Mouse (Mus musculus) lung, postnatal 0 days (tissue): ENCODE results near the gene Fnip2. TPM values are rescaled to one million over a fixed set of nuclear protein-coding genes. Genes with fewer than 3 reads are reported as not detected.

Experiments
- ATAC-seq: fragments of 200-750 bp; cut with Nextera tagmentation; 2 replicates; pipeline ENCODE4 v1.8.0; 2017; ENCODE audit warnings: moderate library complexity
- DNase-seq: peaks from one replicate; pipeline ENCODE4 v3.0.0-alpha.2; 2016; ENCODE audit warnings: low spot score
- H3K27ac ChIP-seq: fragments of 300-500 bp; sonication (generic); 2 replicates; pipeline ENCODE4 v1.5.1; 2014; ENCODE audit warnings: antibody characterized with exemption, mild to moderate bottlenecking, low read length, mixed read lengths
- H3K27me3 ChIP-seq: fragments of 300-500 bp; sonication (generic); replicated peaks from 2 replicates; pipeline ENCODE4 v1.6.1; 2014; ENCODE audit warnings: low read length, mixed read lengths; ENCODE audit not compliant: insufficient read depth
- H3K36me3 ChIP-seq: fragments of 300-500 bp; sonication (generic); 2 replicates; pipeline ENCODE4 v1.6.1; 2014; ENCODE audit warnings: low read length, mixed read lengths; ENCODE audit not compliant: insufficient read depth
- H3K4me1 ChIP-seq: fragments of 300-500 bp; sonication (generic); 2 replicates; pipeline ENCODE4 v1.6.1; 2014; ENCODE audit warnings: antibody characterized with exemption, low read depth, low read length, mixed read lengths; ENCODE audit not compliant: insufficient read depth
- H3K4me2 ChIP-seq: fragments of 300-500 bp; sonication (generic); replicated peaks from 2 replicates; pipeline ENCODE4 v1.6.1; 2014; ENCODE audit warnings: low read depth, mild to moderate bottlenecking, low read length, moderate library complexity, mixed read lengths
- H3K4me3 ChIP-seq: fragments of 300-500 bp; sonication (generic); 2 replicates; pipeline ENCODE4 v1.5.1; 2014; ENCODE audit warnings: low read depth, low read length
- H3K9ac ChIP-seq: fragments of 300-500 bp; sonication (generic); replicated peaks from 2 replicates; pipeline ENCODE4 v1.6.1; 2014; ENCODE audit warnings: low read depth, mild to moderate bottlenecking
- H3K9me3 ChIP-seq: fragments of 300-500 bp; sonication (generic); 2 replicates; pipeline ENCODE4 v1.6.1; 2016; ENCODE audit warnings: low read length, mixed read lengths
- CTCF ChIP-seq: IDR thresholded peaks from 2 replicates; pipeline ENCODE4 v1.5.1; 2016; ENCODE audit warnings: antibody characterized with exemption, mild to moderate bottlenecking
- EP300 ChIP-seq: IDR thresholded peaks from 2 replicates; pipeline ENCODE4 v1.6.1; 2016; ENCODE audit warnings: antibody characterized with exemption, mild to moderate bottlenecking, control low read depth
- WGBS: fragments of 180-500 bp; shearing (Covaris S2); extraction: QIAGEN DNeasy Blood & Tissue Kit; methylation state at CpG from one replicate; pipeline ENCODE4 v1.1.7; 2014; 5-methylcytosine and 5-hydroxymethylcytosine counted together
- polyA plus RNA-seq: library from polyadenylated mRNA; unstranded; fragments of >200 nt; fragmentation: Nextera tagmentation; extraction: Ambion mirVana; gene quantifications from 2 replicates; pipeline ENCODE4 v1.2.1, GENCODE M21; 2015

The Fnip2 gene
- polyA plus RNA-seq, 1 experiment from 2014 or later: 3.5 TPM

- peak overlapping the region; percentile 17; the same call in 1 of the 2 replicates for H3K27ac ChIP-seq
- H3K9me3 ChIP-seq: no peaks in the 10 kb centered on the region
- DNase-seq (no peak), ATAC-seq (no peak)
- peaks cover 7% of the 10 kb centered on the region; the same call in 1 of the 2 replicates for H3K36me3 ChIP-seq
- H3K4me2 ChIP-seq: no peak overlapping the region
- no peak overlapping the region for H3K9ac ChIP-seq
- H3K27me3 ChIP-seq: no peaks in the 10 kb centered on the region
- no peaks in the 10 kb centered on the region for H3K4me1 ChIP-seq
- WGBS: 62% methylated on average over 8 of the region's 8 CpGs
- no peak for TF ChIP-seq EP300
- TF ChIP-seq CTCF: no peak
- no peak overlapping the region for H3K4me3 ChIP-seq
Measured at GRCm38 (mm10) chr3:79494028-79494427, 73.6 kb downstream of the Fnip2 start.

GRCm38 (mm10) chr3:79493064-79493463 is 74.5 kb downstream of the Fnip2 start:
- ATAC-seq (peak; percentile 75), DNase-seq (peak; percentile 85)
- Histone ChIP-seq H3K36me3 (peaks cover 16% of the 10 kb centered on the region), H3K4me3 (no peak overlapping the region), H3K4me1 (no peaks in the 10 kb centered on the region), H3K27me3 (no peaks in the 10 kb centered on the region), H3K27ac (no peak overlapping the region), H3K9ac (no peak overlapping the region), H3K4me2 (no peak overlapping the region), H3K9me3 (no peaks in the 10 kb centered on the region)
- TF ChIP-seq EP300: peak; percentile 71
- peak; percentile 14; the same call in 1 of the 2 replicates for TF ChIP-seq CTCF
- WGBS: 66% methylated on average over 10 of the region's 10 CpGs

GRCm38 (mm10) chr3:79491614-79492013 is 76.0 kb downstream of the Fnip2 start:
- Histone ChIP-seq H3K27ac (no peak overlapping the region), H3K9me3 (no peaks in the 10 kb centered on the region), H3K4me3 (no peak overlapping the region), H3K4me1 (no peaks in the 10 kb centered on the region), H3K4me2 (no peak overlapping the region), H3K36me3 (peaks cover 25% of the 10 kb centered on the region), H3K27me3 (no peaks in the 10 kb centered on the region), H3K9ac (no peak overlapping the region)
- ATAC-seq (peak; percentile 22; the same call in 1 of the 2 replicates), DNase-seq (peak; percentile 50)
- WGBS: 39% methylated on average over 3 of the region's 3 CpGs
- TF ChIP-seq EP300 (no peak), CTCF (no peak)

GRCm38 (mm10) chr3:79490102-79490501 is 77.5 kb downstream of the Fnip2 start:
- Histone ChIP-seq H3K27ac (no peak overlapping the region), H3K4me2 (no peak overlapping the region), H3K9me3 (no peaks in the 10 kb centered on the region), H3K4me1 (no peaks in the 10 kb centered on the region), H3K4me3 (no peak overlapping the region), H3K9ac (no peak overlapping the region), H3K36me3 (peaks cover 25% of the 10 kb centered on the region), H3K27me3 (no peaks in the 10 kb centered on the region)
- TF ChIP-seq EP300 (no peak), CTCF (no peak)
- peak; percentile 51 for DNase-seq
- 59% methylated on average over 5 of the region's 5 CpGs for WGBS
- peak; percentile 62 for ATAC-seq

- no peak for TF ChIP-seq CTCF
- no peaks in the 10 kb centered on the region; the same call in 1 of the 2 replicates for H3K9me3 ChIP-seq
- H3K4me1 ChIP-seq: no peaks in the 10 kb centered on the region
- WGBS: 97% methylated on average over 7 of the region's 7 CpGs
- DNase-seq (no peak), ATAC-seq (no peak)
- no peak overlapping the region for H3K27ac ChIP-seq
- no peak overlapping the region for H3K9ac ChIP-seq
- H3K4me3 ChIP-seq: no peak overlapping the region
- H3K4me2 ChIP-seq: no peak overlapping the region
- H3K27me3 ChIP-seq: no peaks in the 10 kb centered on the region
- H3K36me3 ChIP-seq: peaks cover 30% of the 10 kb centered on the region
Measured at GRCm38 (mm10) chr3:79488025-79488424, 79.6 kb downstream of the Fnip2 start.

- 80% methylated on average over 16 of the region's 16 CpGs for WGBS
- Histone ChIP-seq H3K4me2 (no peak overlapping the region), H3K9ac (no peak overlapping the region), H3K9me3 (no peaks in the 10 kb centered on the region; the same call in 1 of the 2 replicates), H3K27ac (no peak overlapping the region), H3K36me3 (peaks cover 41% of the 10 kb centered on the region), H3K4me3 (no peak overlapping the region), H3K27me3 (no peaks in the 10 kb centered on the region), H3K4me1 (no peaks in the 10 kb centered on the region)
- peak; percentile 28 for DNase-seq
- TF ChIP-seq CTCF: no peak
- no peak for TF ChIP-seq EP300
- ATAC-seq: peak; percentile 78
Measured at GRCm38 (mm10) chr3:79484286-79485063, 83.1 kb downstream of the Fnip2 start.
